Mouse (Mus musculus): ENCODE results near the gene Gm5741. TPM values are rescaled to one million over a fixed set of nuclear protein-coding genes. Genes with fewer than 3 reads are reported as not detected.

The Gm5741 gene
- polyA plus RNA-seq, 1 experiment from 2014 or later: 1.6 TPM

- no peaks in the 10 kb centered on the region for H3K9me3 ChIP-seq (replicated peaks)
- peaks cover 24% of the 10 kb centered on the region for H3K4me1 ChIP-seq
- H3K27ac ChIP-seq (replicated peaks): no peak overlapping the region
- H3K27me3 ChIP-seq (replicated peaks): no peaks in the 10 kb centered on the region
- ATAC-seq (ENCODE audit: low FRiP score): no peak
- no peak overlapping the region for H3K9ac ChIP-seq (replicated peaks)
- peaks cover 40% of the 10 kb centered on the region for H3K36me3 ChIP-seq
- 95% methylated on average over 15 of the region's 15 CpGs for WGBS
- H3K4me2 ChIP-seq: peak overlapping the region; percentile 71
- peak overlapping the region; percentile 99 for H3K4me3 ChIP-seq (replicated peaks)
Observed at GRCm38 (mm10) chr8:85073041-85073612, 5.3 kb upstream of the Gm5741 start.

GRCm38 (mm10) chr8:85072364-85072929, 4.7 kb upstream of the Gm5741 start:
- ATAC-seq (ENCODE audit: low FRiP score): no peak
- H3K36me3 ChIP-seq: peaks cover 47% of the 10 kb centered on the region
- H3K4me2 ChIP-seq: peak overlapping the region; percentile 71
- peak overlapping the region; percentile 89 for H3K9ac ChIP-seq (replicated peaks)
- peak overlapping the region; percentile 99 for H3K4me3 ChIP-seq (replicated peaks)
- WGBS: 36% methylated on average over 9 of the region's 9 CpGs
- H3K27ac ChIP-seq (replicated peaks): peak overlapping the region; percentile 94
- no peaks in the 10 kb centered on the region for H3K9me3 ChIP-seq (replicated peaks)
- H3K4me1 ChIP-seq: peaks cover 24% of the 10 kb centered on the region
- H3K27me3 ChIP-seq (replicated peaks): no peaks in the 10 kb centered on the region

- peak within 1 kb of the TSS; percentile 94 for H3K27ac ChIP-seq (replicated peaks)
- WGBS: under 1% methylated on average over 68 of the region's 68 CpGs
- no peaks in the 10 kb centered on the region for H3K9me3 ChIP-seq (replicated peaks)
- peaks cover 51% of the 10 kb centered on the region for H3K36me3 ChIP-seq
- H3K4me2 ChIP-seq: peak within 1 kb of the TSS; percentile 71
- peak within 1 kb of the TSS; percentile 99 for H3K4me3 ChIP-seq (replicated peaks)
- ATAC-seq (ENCODE audit: low FRiP score): peak; percentile 92
- peaks cover 24% of the 10 kb centered on the region for H3K4me1 ChIP-seq
- H3K27me3 ChIP-seq (replicated peaks): no peaks in the 10 kb centered on the region
- H3K9ac ChIP-seq (replicated peaks): peak within 1 kb of the TSS; percentile 89
Observed at GRCm38 (mm10) chr8:85071514-85072281, 3.9 kb upstream of the Gm5741 start, which contains the start of gene Dhps. Gene Dhps, plus strand, starts transcription at chr8:85071757.

GRCm38 (mm10) chr8:85071041-85071440, 3.3 kb upstream of the Gm5741 start:
- H3K9ac ChIP-seq (replicated peaks): peak overlapping the region; percentile 89; the same call in 1 of the 2 replicates
- ATAC-seq (ENCODE audit: low FRiP score): no peak
- H3K36me3 ChIP-seq: peaks cover 51% of the 10 kb centered on the region
- peak overlapping the region; percentile 71 for H3K4me2 ChIP-seq
- H3K4me3 ChIP-seq (replicated peaks): peak overlapping the region; percentile 99
- H3K4me1 ChIP-seq: peaks cover 21% of the 10 kb centered on the region
- 76% methylated on average over 5 of the region's 5 CpGs for WGBS
- H3K9me3 ChIP-seq (replicated peaks): no peaks in the 10 kb centered on the region
- no peaks in the 10 kb centered on the region for H3K27me3 ChIP-seq (replicated peaks)
- H3K27ac ChIP-seq (replicated peaks): peak overlapping the region; percentile 94

GRCm38 (mm10) chr8:85067155-85067554, 627 bp downstream of the Gm5741 start:
- Histone ChIP-seq H3K36me3 (peaks cover 51% of the 10 kb centered on the region), H3K9ac (replicated peaks) (no peak overlapping the region), H3K4me3 (replicated peaks) (no peak overlapping the region), H3K27me3 (replicated peaks) (no peaks in the 10 kb centered on the region), H3K4me2 (no peak overlapping the region), H3K4me1 (peaks cover 12% of the 10 kb centered on the region), H3K9me3 (replicated peaks) (no peaks in the 10 kb centered on the region), H3K27ac (replicated peaks) (no peak overlapping the region)
- 96% methylated on average over 2 of the region's 2 CpGs for WGBS
- ATAC-seq (ENCODE audit: low FRiP score): no peak

GRCm38 (mm10) chr8:85065213-85065612, 2.6 kb downstream of the Gm5741 start:
- peaks cover 51% of the 10 kb centered on the region for H3K36me3 ChIP-seq
- no peak overlapping the region for H3K27ac ChIP-seq (replicated peaks)
- WGBS: 38% methylated on average over 2 of the region's 2 CpGs
- H3K4me1 ChIP-seq: peaks cover 21% of the 10 kb centered on the region
- no peak overlapping the region for H3K4me3 ChIP-seq (replicated peaks)
- ATAC-seq (ENCODE audit: low FRiP score): no peak
- no peaks in the 10 kb centered on the region for H3K9me3 ChIP-seq (replicated peaks)
- H3K27me3 ChIP-seq (replicated peaks): no peaks in the 10 kb centered on the region
- no peak overlapping the region for H3K9ac ChIP-seq (replicated peaks)
- no peak overlapping the region for H3K4me2 ChIP-seq

GRCm38 (mm10) chr8:85062603-85063002, 5.2 kb downstream of the Gm5741 start:
- no peaks in the 10 kb centered on the region for H3K9me3 ChIP-seq (replicated peaks)
- peaks cover 21% of the 10 kb centered on the region for H3K4me1 ChIP-seq
- no peak overlapping the region for H3K4me2 ChIP-seq
- H3K4me3 ChIP-seq (replicated peaks): no peak overlapping the region
- no peaks in the 10 kb centered on the region for H3K27me3 ChIP-seq (replicated peaks)
- H3K9ac ChIP-seq (replicated peaks): no peak overlapping the region
- WGBS: 96% methylated on average over 4 of the region's 4 CpGs
- ATAC-seq (ENCODE audit: low FRiP score): no peak
- no peak overlapping the region for H3K27ac ChIP-seq (replicated peaks)
- H3K36me3 ChIP-seq: peaks cover 38% of the 10 kb centered on the region

GRCm38 (mm10) chr8:85059879-85060616, 7.7 kb downstream of the Gm5741 start, which contains the start of gene Fbxw9:
Gene Fbxw9, plus strand, starts transcription at chr8:85060055.
- Histone ChIP-seq H3K9ac (replicated peaks) (peak within 1 kb of the TSS; percentile 81), H3K27me3 (replicated peaks) (no peaks in the 10 kb centered on the region), H3K4me3 (replicated peaks) (peak within 1 kb of the TSS; percentile 95), H3K36me3 (peaks cover 30% of the 10 kb centered on the region), H3K9me3 (replicated peaks) (no peaks in the 10 kb centered on the region), H3K4me1 (peaks cover 21% of the 10 kb centered on the region), H3K27ac (replicated peaks) (peak within 1 kb of the TSS; percentile 78), H3K4me2 (peak within 1 kb of the TSS; percentile 83)
- 1% methylated on average over 53 of the region's 53 CpGs for WGBS
- peak; percentile 95 for ATAC-seq (ENCODE audit: low FRiP score)

GRCm38 (mm10) chr8:85057367-85057766, 10.4 kb downstream of the Gm5741 start:
- Histone ChIP-seq H3K4me2 (no peak overlapping the region), H3K4me3 (replicated peaks) (no peak overlapping the region), H3K27ac (replicated peaks) (no peak overlapping the region), H3K36me3 (peaks cover 44% of the 10 kb centered on the region), H3K4me1 (peaks cover 19% of the 10 kb centered on the region), H3K9me3 (replicated peaks) (no peaks in the 10 kb centered on the region), H3K9ac (replicated peaks) (no peak overlapping the region), H3K27me3 (replicated peaks) (no peaks in the 10 kb centered on the region)
- WGBS: 82% methylated on average over 7 of the region's 7 CpGs
- ATAC-seq (ENCODE audit: low FRiP score): no peak

- WGBS: 96% methylated on average over 6 of the region's 6 CpGs
- H3K27me3 ChIP-seq (replicated peaks): no peaks in the 10 kb centered on the region
- peaks cover 24% of the 10 kb centered on the region for H3K4me1 ChIP-seq
- no peaks in the 10 kb centered on the region for H3K9me3 ChIP-seq (replicated peaks)
- no peak for ATAC-seq (ENCODE audit: low FRiP score)
- peaks cover 74% of the 10 kb centered on the region for H3K36me3 ChIP-seq
- no peak overlapping the region for H3K4me2 ChIP-seq
- H3K27ac ChIP-seq (replicated peaks): no peak overlapping the region
- H3K9ac ChIP-seq (replicated peaks): no peak overlapping the region
- no peak overlapping the region for H3K4me3 ChIP-seq (replicated peaks)
Observed at GRCm38 (mm10) chr8:85043619-85044018, 24.2 kb downstream of the Gm5741 start.

Measured in neural tube, embryonic 15.5 days (tissue).